Mouse (Mus musculus) heart, adult 2 months (tissue): ENCODE data around the gene Zcrb1.

Experiments used
- CTCF ChIP-seq: fragments of 200-600 bp; IDR thresholded peaks from 2 replicates; pipeline ENCODE4 v1.8.1; 2022; ENCODE audit warnings: antibody characterized with exemption, mild to moderate bottlenecking, moderate library complexity
- EP300 ChIP-seq: fragments of 200-500 bp; IDR thresholded peaks from 2 replicates; pipeline ENCODE4 v1.6.1; 2011; ENCODE audit warnings: low read depth, low read length, control low read depth; ENCODE audit not compliant: insufficient read depth
- POLR2A ChIP-seq: fragments of 200-500 bp; IDR thresholded peaks from 2 replicates; pipeline ENCODE4 v1.6.1; 2011; ENCODE audit warnings: mild to moderate bottlenecking, low read depth, low read length, control low read depth; ENCODE audit not compliant: insufficient read depth

DNA sequence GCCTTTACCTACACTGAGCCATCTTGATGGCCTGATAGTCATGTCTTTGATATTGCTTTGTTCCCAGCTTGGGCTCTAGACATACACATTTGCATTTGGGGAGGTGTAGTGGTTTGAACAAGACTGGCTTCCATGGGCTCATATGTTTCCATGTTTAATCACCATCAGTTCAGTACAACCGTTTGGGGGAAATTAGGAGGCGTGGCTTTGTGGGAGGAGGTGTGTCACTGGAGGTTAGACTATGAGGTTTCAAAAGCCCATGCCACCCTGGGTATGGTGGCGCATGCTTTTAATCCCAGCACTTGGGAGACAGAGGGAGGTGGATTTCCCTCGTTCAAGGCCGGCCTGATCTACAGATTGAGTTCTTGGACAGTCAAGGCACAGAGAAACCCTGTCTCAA lies 22.4 kb downstream of the Zcrb1 start:
- TF ChIP-seq POLR2A = no peak
- TF ChIP-seq CTCF = no peak
- TF ChIP-seq EP300 = no peak
